Comparison of ENCODE assay signal across 11 mouse cellular contexts in the genomic region with DNA sequence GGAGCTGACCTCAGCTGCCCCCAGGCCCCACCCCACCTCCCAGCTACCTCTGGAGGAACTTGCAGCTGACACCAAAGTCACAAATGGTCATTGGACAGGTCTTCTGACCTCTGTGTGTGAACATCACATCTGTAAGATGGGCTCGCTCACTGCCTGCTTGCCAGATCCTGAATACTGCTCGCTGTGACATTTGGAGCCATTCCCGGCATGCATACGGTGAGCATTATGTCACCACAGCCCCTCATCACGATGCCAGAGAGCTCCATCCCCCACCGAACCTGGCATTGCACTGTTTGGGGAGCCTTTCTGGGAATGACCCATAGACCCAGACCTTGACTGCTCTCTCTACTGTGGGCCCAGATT.
DNase-seq lines count a peak whose midpoint lies in the region; ATAC-seq lines count a peak whose summit lies in the region.
"Had no signal": no experiment of that assay in that cellular context is flagged by ENCODE, and none has a peak within 500 bp of the region (broad histone marks: within the 10 kb centered on the region; RNA-seq: fewer than 3 reads in every experiment).

No protein-coding gene starts in this region.

- no peak for ATAC-seq in neural tube, embryonic 11.5 days (ENCODE audit: insufficient read depth, low FRiP score, low TSS enrichment)
- ATAC-seq in midbrain, embryonic 13.5 days = no peak
- no peak for ATAC-seq in liver, embryonic 12.5 days
- ATAC-seq: Patski had no signal

- H3K4me1 ChIP-seq in neural tube, embryonic 11.5 days (ENCODE audit: control insufficient read depth, insufficient read depth, low read length) = peaks cover 93% of the 10 kb centered on the region
- H3K4me1 ChIP-seq in midbrain, embryonic 13.5 days (replicated peaks) = peaks cover 100% of the 10 kb centered on the region
- H3K4me1 ChIP-seq in liver, embryonic 12.5 days = peaks cover 61% of the 10 kb centered on the region

- no peak overlapping the region for H3K4me2 ChIP-seq in neural tube, embryonic 11.5 days (ENCODE audit: low read depth)
- H3K4me2 ChIP-seq in midbrain, embryonic 13.5 days (replicated peaks) = no peak overlapping the region
- no peak overlapping the region for H3K4me2 ChIP-seq in liver, embryonic 12.5 days
- H3K4me2 ChIP-seq: liver, embryonic 13.5 days had no signal

- H3K27ac ChIP-seq in neural tube, embryonic 11.5 days (ENCODE audit: low read depth, low read length) = peak overlapping the region; percentile 53; the same call in 1 of the 2 replicates
- peak overlapping the region; percentile 68 for H3K27ac ChIP-seq in midbrain, embryonic 13.5 days
- H3K27ac ChIP-seq in liver, embryonic 12.5 days = no peak overlapping the region
- H3K27ac ChIP-seq: liver, embryonic 13.5 days had no signal

- 75% methylated on average over 6 of the region's 6 CpGs for WGBS in neural tube, embryonic 11.5 days
- WGBS in midbrain, embryonic 13.5 days = 68% methylated on average over 6 of the region's 6 CpGs
- WGBS in liver, embryonic 12.5 days (ENCODE audit: insufficient replicate concordance) = 64% methylated on average over 6 of the region's 6 CpGs

- no peak overlapping the region for H3K4me3 ChIP-seq in neural tube, embryonic 11.5 days (ENCODE audit: low read depth, low read length)
- no peak overlapping the region for H3K4me3 ChIP-seq in midbrain, embryonic 13.5 days (replicated peaks)
- no peak overlapping the region for H3K4me3 ChIP-seq in liver, embryonic 12.5 days
- H3K4me3 ChIP-seq: liver, embryonic 13.5 days had no signal

- DNase-seq in cerebellum, postnatal 14 days = peak; percentile 75 to 76
- no peak for DNase-seq in cerebellum, adult 11-12 months
- no peak for DNase-seq in neural tube, embryonic 11.5 days (ENCODE audit: low spot score)
- no peak for DNase-seq in neural tube, embryonic 10.5 days (ENCODE audit: extremely low spot score, low spot score)
- DNase-seq in heart, adult 9 months (ENCODE audit: low spot score in 2 of 2) = no peak
- DNase-seq in ovary, adult 18-20 months (ENCODE audit: low spot score) = no peak
- DNase-seq: liver, embryonic 13.5 days; lung, postnatal 14 days had no signal

- no peak overlapping the region for H3K9ac ChIP-seq in neural tube, embryonic 11.5 days (ENCODE audit: low read length)
- H3K9ac ChIP-seq in midbrain, embryonic 13.5 days (replicated peaks) = no peak overlapping the region
- H3K9ac ChIP-seq in liver, embryonic 12.5 days = no peak overlapping the region
- H3K9ac ChIP-seq: liver, embryonic 13.5 days had no signal

- H3K27me3 ChIP-seq in neural tube, embryonic 11.5 days (ENCODE audit: control insufficient read depth, insufficient read depth, low read length) = no peaks in the 10 kb centered on the region
- peaks cover 17% of the 10 kb centered on the region; the same call in 1 of the 2 replicates for H3K27me3 ChIP-seq in midbrain, embryonic 13.5 days
- H3K27me3 ChIP-seq in liver, embryonic 12.5 days (replicated peaks) = peaks cover 69% of the 10 kb centered on the region
- H3K27me3 ChIP-seq: Patski had no signal

- no peaks in the 10 kb centered on the region for H3K36me3 ChIP-seq in neural tube, embryonic 11.5 days (ENCODE audit: control insufficient read depth, insufficient read depth, low read length)
- H3K36me3 ChIP-seq in midbrain, embryonic 13.5 days = no peaks in the 10 kb centered on the region
- H3K36me3 ChIP-seq in liver, embryonic 12.5 days = no peaks in the 10 kb centered on the region
- H3K36me3 ChIP-seq: liver, embryonic 13.5 days had no signal

- H3K9me3 ChIP-seq in neural tube, embryonic 11.5 days (ENCODE audit: control insufficient read depth, low read length) = no peaks in the 10 kb centered on the region
- H3K9me3 ChIP-seq in midbrain, embryonic 13.5 days = no peaks in the 10 kb centered on the region
- no peaks in the 10 kb centered on the region for H3K9me3 ChIP-seq in liver, embryonic 12.5 days (replicated peaks)
- H3K9me3 ChIP-seq: liver, embryonic 13.5 days had no signal

Comparison
In these comparisons a context has a peak if more than half of its experiments do, and no peak if none do; other contexts are left out.
1. DNase-seq: peak in cerebellum, postnatal 14 days (2 of 2); none in cerebellum, adult 11-12 months (single experiment), neural tube, embryonic 11.5 days (single experiment), neural tube, embryonic 10.5 days (single experiment), heart, adult 9 months (0 of 2) and ovary, adult 18-20 months (single experiment).